Mouse (Mus musculus): ENCODE measurements around the gene Aqp3. TPM values are rescaled to one million over a fixed set of nuclear protein-coding genes. Genes with fewer than 3 reads are reported as not detected.

Gene Aqp3
- polyA plus RNA-seq, 1 experiment from 2014 or later = 4.4 TPM

GRCm38 (mm10) chr4:41056253-41056652 lies 41.7 kb downstream of the Aqp3 start:
- H3K36me3 ChIP-seq (ENCODE audit: control insufficient read depth, insufficient read depth, low read length) = no peaks in the 10 kb centered on the region
- H3K27me3 ChIP-seq (replicated peaks; ENCODE audit: control insufficient read depth, insufficient read depth, low read length) = no peaks in the 10 kb centered on the region
- 27% methylated on average over 1 of the region's 1 CpGs for WGBS
- no peak overlapping the region for H3K9ac ChIP-seq (ENCODE audit: low read depth, low read length)
- H3K27ac ChIP-seq (ENCODE audit: low read length) = no peak overlapping the region
- no peak overlapping the region for H3K4me3 ChIP-seq (ENCODE audit: low read length)
- H3K4me2 ChIP-seq (ENCODE audit: low read depth, low read length) = no peak overlapping the region
- peak; percentile 22; the same call in 1 of the 2 replicates for ATAC-seq
- H3K4me1 ChIP-seq (ENCODE audit: control insufficient read depth, insufficient read depth, low read length) = peaks cover 10% of the 10 kb centered on the region; the same call in 1 of the 2 replicates
- H3K9me3 ChIP-seq (ENCODE audit: control insufficient read depth, low read length) = no peaks in the 10 kb centered on the region

DNA sequence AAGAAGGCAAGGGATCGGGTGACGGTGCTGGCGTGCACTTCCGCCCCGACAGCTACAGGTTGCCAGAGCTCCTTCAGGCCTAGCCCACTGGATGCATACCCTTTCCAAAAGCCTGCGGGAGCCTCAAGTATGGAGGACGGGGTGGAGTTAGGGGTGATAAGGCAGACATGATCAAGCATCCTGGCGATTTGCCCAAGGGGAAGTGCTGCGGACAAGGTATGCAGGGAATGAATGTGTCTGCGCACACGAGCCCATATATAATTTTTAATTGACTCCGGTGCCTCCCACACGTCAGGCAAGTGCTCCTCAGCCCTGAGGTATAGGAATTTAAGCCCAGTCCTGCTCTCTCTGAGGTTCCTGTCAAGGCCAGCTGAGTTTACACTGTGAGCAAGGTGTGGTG lies 42.9 kb downstream of the Aqp3 start:
- 61% methylated on average over 13 of the region's 13 CpGs for WGBS
- H3K4me1 ChIP-seq (ENCODE audit: control insufficient read depth, insufficient read depth, low read length) = peaks cover 13% of the 10 kb centered on the region; the same call in 1 of the 2 replicates
- peak; percentile 47 for ATAC-seq
- H3K9me3 ChIP-seq (ENCODE audit: control insufficient read depth, low read length) = no peaks in the 10 kb centered on the region
- no peaks in the 10 kb centered on the region for H3K36me3 ChIP-seq (ENCODE audit: control insufficient read depth, insufficient read depth, low read length)
- H3K4me3 ChIP-seq (ENCODE audit: low read length) = no peak overlapping the region
- H3K27me3 ChIP-seq (replicated peaks; ENCODE audit: control insufficient read depth, insufficient read depth, low read length) = no peaks in the 10 kb centered on the region
- H3K9ac ChIP-seq (ENCODE audit: low read depth, low read length) = no peak overlapping the region
- peak overlapping the region; percentile 39 for H3K27ac ChIP-seq (ENCODE audit: low read length)
- peak overlapping the region; percentile 18; the same call in 1 of the 2 replicates for H3K4me2 ChIP-seq (ENCODE audit: low read depth, low read length)

DNA sequence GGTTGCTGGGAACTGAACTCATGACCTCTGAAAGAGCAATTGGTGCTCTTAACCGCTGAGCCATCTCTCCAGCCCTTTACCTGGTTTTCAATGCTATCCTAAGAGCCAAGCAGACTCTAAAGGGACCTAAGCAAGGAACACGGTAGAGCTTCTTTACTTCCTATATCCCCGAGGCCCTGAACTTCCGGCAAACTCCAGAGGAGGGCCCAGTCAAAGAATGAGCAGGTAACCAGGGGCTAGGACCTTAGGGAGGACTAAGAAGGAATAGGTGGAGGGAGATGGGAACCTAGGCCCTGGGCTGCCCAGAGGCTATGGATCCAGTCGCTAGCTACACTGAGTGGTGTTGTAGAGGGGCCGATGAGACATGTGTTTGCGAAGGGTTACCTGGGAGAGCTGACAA lies 46.2 kb downstream of the Aqp3 start:
- Histone ChIP-seq H3K27me3 (replicated peaks; ENCODE audit: control insufficient read depth, insufficient read depth, low read length) (no peaks in the 10 kb centered on the region), H3K27ac (ENCODE audit: low read length) (no peak overlapping the region), H3K36me3 (ENCODE audit: control insufficient read depth, insufficient read depth, low read length) (no peaks in the 10 kb centered on the region), H3K9me3 (ENCODE audit: control insufficient read depth, low read length) (no peaks in the 10 kb centered on the region), H3K4me1 (ENCODE audit: control insufficient read depth, insufficient read depth, low read length) (0 out of 2 replicates have a peak, but pooled peaks cover 9% of the 10 kb centered on the region), H3K4me2 (ENCODE audit: low read depth, low read length) (no peak overlapping the region), H3K4me3 (ENCODE audit: low read length) (no peak overlapping the region), H3K9ac (ENCODE audit: low read depth, low read length) (no peak overlapping the region)
- WGBS = 83% methylated on average over 7 of the region's 7 CpGs
- ATAC-seq = no peak

- H3K4me3 ChIP-seq (ENCODE audit: low read length) = no peak overlapping the region
- 0 out of 2 replicates have a peak, but pooled peaks cover 9% of the 10 kb centered on the region for H3K4me1 ChIP-seq (ENCODE audit: control insufficient read depth, insufficient read depth, low read length)
- H3K9me3 ChIP-seq (ENCODE audit: control insufficient read depth, low read length) = no peaks in the 10 kb centered on the region
- no peak overlapping the region for H3K9ac ChIP-seq (ENCODE audit: low read depth, low read length)
- H3K27me3 ChIP-seq (replicated peaks; ENCODE audit: control insufficient read depth, insufficient read depth, low read length) = no peaks in the 10 kb centered on the region
- 32% methylated on average over 16 of the region's 16 CpGs for WGBS
- peak; percentile 59; the same call in 1 of the 2 replicates for ATAC-seq
- no peak overlapping the region for H3K27ac ChIP-seq (ENCODE audit: low read length)
- H3K36me3 ChIP-seq (ENCODE audit: control insufficient read depth, insufficient read depth, low read length) = no peaks in the 10 kb centered on the region
- peak overlapping the region; percentile 40; the same call in 1 of the 2 replicates for H3K4me2 ChIP-seq (ENCODE audit: low read depth, low read length)
Measured at GRCm38 (mm10) chr4:41050726-41051675, 47.0 kb downstream of the Aqp3 start.

GRCm38 (mm10) chr4:41048926-41049325 lies 49.1 kb downstream of the Aqp3 start:
- Histone ChIP-seq H3K27me3 (replicated peaks; ENCODE audit: control insufficient read depth, insufficient read depth, low read length) (no peaks in the 10 kb centered on the region), H3K27ac (ENCODE audit: low read length) (no peak overlapping the region), H3K4me1 (ENCODE audit: control insufficient read depth, insufficient read depth, low read length) (peaks cover 12% of the 10 kb centered on the region), H3K4me3 (ENCODE audit: low read length) (no peak overlapping the region), H3K4me2 (ENCODE audit: low read depth, low read length) (no peak overlapping the region), H3K36me3 (ENCODE audit: control insufficient read depth, insufficient read depth, low read length) (no peaks in the 10 kb centered on the region), H3K9ac (ENCODE audit: low read depth, low read length) (no peak overlapping the region), H3K9me3 (ENCODE audit: control insufficient read depth, low read length) (no peaks in the 10 kb centered on the region)
- WGBS = 46% methylated on average over 2 of the region's 2 CpGs
- ATAC-seq = no peak

DNA sequence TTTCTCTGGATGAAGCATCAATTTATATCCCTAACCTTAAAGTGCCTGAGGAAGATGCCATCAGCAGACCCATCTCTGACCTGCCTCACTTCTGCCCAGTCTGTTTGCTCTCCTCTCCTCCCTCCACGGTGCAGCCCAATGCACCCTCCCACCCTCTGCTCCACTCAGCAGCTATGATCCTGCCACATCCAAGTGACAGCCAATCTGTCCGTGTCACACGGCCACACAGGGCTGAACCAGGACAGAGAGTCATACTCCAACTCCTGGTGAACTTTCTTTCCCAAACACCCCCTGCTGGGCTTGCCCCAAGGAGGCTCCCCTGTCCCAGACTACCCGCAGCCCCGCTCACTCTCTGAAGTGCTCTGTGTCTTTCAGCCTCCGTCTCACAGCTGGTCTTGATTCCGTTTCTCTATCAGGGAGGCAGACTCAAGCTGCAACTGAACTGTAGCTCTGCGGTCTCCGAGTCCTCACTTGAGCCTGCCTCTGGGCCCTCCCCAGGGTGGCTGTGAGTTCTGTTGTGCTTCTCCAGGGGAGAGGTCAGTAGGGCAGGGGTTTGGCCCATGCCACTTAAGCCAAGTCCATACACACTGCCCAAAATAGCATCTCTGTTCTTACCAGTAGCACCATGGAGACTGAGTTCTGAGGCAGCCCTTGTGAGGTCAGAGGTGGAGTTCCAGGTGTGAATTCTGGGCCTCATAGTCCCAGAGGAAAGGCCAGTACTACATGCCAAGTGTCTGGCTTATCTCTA lies 50.3 kb downstream of the Aqp3 start, which contains the start of gene Aqp7:
TSS of gene Aqp7 (minus strand) at position 616 of the 748 bp plus-strand sequence.
- no peaks in the 10 kb centered on the region for H3K9me3 ChIP-seq (ENCODE audit: control insufficient read depth, low read length)
- H3K27me3 ChIP-seq (replicated peaks; ENCODE audit: control insufficient read depth, insufficient read depth, low read length) = no peaks in the 10 kb centered on the region
- H3K4me3 ChIP-seq (ENCODE audit: low read length) = no peak within 1 kb of the TSS
- no peak within 1 kb of the TSS for H3K9ac ChIP-seq (ENCODE audit: low read depth, low read length)
- H3K4me2 ChIP-seq (ENCODE audit: low read depth, low read length) = no peak within 1 kb of the TSS
- H3K4me1 ChIP-seq (ENCODE audit: control insufficient read depth, insufficient read depth, low read length) = peaks cover 12% of the 10 kb centered on the region
- H3K27ac ChIP-seq (ENCODE audit: low read length) = no peak within 1 kb of the TSS
- H3K36me3 ChIP-seq (ENCODE audit: control insufficient read depth, insufficient read depth, low read length) = no peaks in the 10 kb centered on the region
- ATAC-seq = no peak
- WGBS = 43% methylated on average over 9 of the region's 9 CpGs

DNA sequence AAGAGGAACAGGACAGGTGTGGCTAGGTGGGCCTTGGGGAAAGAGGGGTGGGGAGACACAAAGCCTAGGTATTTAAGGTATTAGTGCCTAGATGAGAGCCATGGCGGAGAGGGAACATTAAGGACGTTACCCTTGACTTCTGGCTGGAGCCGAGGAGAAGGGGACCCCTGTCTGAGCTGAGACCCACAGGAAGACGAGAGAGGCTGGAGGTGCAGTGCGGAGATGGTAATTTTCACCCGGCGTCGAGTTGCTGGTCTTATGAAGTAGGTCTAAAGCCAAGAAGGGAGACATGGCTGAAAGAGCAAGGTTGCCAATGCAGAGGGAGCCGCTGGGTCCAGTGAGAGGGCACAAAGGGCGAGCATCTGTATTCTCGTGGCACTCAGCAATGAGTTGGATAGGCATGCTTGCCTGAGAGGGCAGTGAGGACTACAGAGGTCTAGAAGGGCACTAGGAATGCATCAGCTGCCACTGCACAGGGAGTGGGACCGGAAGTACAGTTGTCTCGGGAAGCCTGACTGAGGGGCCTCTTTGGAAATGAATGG lies 51.7 kb downstream of the Aqp3 start:
- Histone ChIP-seq H3K27me3 (replicated peaks; ENCODE audit: control insufficient read depth, insufficient read depth, low read length) (no peaks in the 10 kb centered on the region), H3K4me3 (ENCODE audit: low read length) (no peak overlapping the region), H3K9ac (ENCODE audit: low read depth, low read length) (no peak overlapping the region), H3K4me2 (ENCODE audit: low read depth, low read length) (no peak overlapping the region), H3K9me3 (ENCODE audit: control insufficient read depth, low read length) (no peaks in the 10 kb centered on the region), H3K36me3 (ENCODE audit: control insufficient read depth, insufficient read depth, low read length) (no peaks in the 10 kb centered on the region), H3K4me1 (ENCODE audit: control insufficient read depth, insufficient read depth, low read length) (peaks cover 12% of the 10 kb centered on the region), H3K27ac (ENCODE audit: low read length) (no peak overlapping the region)
- ATAC-seq = no peak
- WGBS = 84% methylated on average over 13 of the region's 13 CpGs

DNA sequence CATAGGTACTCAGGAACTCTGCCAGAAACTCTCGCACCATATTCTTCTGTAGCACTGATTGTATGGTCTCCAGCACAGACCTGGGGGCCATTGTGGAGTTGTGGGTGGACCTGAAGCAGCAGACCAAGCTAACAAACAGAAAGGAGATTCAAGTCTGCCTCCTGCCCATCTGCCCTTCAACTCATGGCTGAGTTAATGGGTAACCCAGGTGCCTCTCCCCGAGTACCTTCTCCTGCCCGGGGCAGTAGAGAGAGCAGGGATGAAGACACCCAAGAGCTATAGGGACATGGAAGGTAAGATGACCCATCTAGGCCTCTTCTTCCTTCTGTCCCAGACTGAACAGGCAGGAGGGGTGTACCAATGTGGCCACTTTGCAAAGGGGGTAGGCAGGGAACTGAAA lies 52.7 kb downstream of the Aqp3 start:
- ATAC-seq = peak; percentile 69
- peaks cover 9% of the 10 kb centered on the region for H3K4me1 ChIP-seq (ENCODE audit: control insufficient read depth, insufficient read depth, low read length)
- H3K36me3 ChIP-seq (ENCODE audit: control insufficient read depth, insufficient read depth, low read length) = no peaks in the 10 kb centered on the region
- no peak overlapping the region for H3K27ac ChIP-seq (ENCODE audit: low read length)
- no peak overlapping the region; the same call in 1 of the 2 replicates for H3K9ac ChIP-seq (ENCODE audit: low read depth, low read length)
- no peaks in the 10 kb centered on the region for H3K9me3 ChIP-seq (ENCODE audit: control insufficient read depth, low read length)
- 52% methylated on average over 3 of the region's 3 CpGs for WGBS
- H3K4me2 ChIP-seq (ENCODE audit: low read depth, low read length) = peak overlapping the region; percentile 19; the same call in 1 of the 2 replicates
- H3K4me3 ChIP-seq (ENCODE audit: low read length) = no peak overlapping the region
- H3K27me3 ChIP-seq (replicated peaks; ENCODE audit: control insufficient read depth, insufficient read depth, low read length) = no peaks in the 10 kb centered on the region

DNA sequence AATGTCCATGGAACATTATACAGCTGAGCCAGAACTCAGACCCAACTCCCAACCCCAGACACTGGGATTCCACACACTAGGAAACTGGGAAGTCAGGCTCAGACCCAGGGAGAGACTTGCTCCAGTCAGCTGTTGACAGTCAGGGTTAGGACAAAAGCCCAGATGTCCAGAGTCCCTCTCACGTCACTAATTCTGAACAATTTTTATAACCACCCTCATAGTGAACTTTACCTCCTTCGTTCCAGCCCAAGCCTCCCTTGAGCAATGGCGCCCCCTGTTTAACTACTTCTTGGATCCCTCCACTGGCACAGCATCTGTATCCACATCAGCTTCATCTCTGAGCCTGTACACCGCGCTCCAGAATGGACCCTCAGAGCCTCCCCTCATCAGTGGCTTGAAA lies 54.0 kb downstream of the Aqp3 start:
- 0 out of 2 replicates have a peak, but pooled peaks have one; percentile 24 for ATAC-seq
- peaks cover 9% of the 10 kb centered on the region for H3K4me1 ChIP-seq (ENCODE audit: control insufficient read depth, insufficient read depth, low read length)
- no peaks in the 10 kb centered on the region for H3K27me3 ChIP-seq (replicated peaks; ENCODE audit: control insufficient read depth, insufficient read depth, low read length)
- no peak overlapping the region for H3K27ac ChIP-seq (ENCODE audit: low read length)
- whole genome bisulfite sequencing = 79% methylated on average over 5 of the region's 5 CpGs
- no peaks in the 10 kb centered on the region for H3K36me3 ChIP-seq (ENCODE audit: control insufficient read depth, insufficient read depth, low read length)
- no peaks in the 10 kb centered on the region for H3K9me3 ChIP-seq (ENCODE audit: control insufficient read depth, low read length)
- H3K9ac ChIP-seq (ENCODE audit: low read depth, low read length) = no peak overlapping the region
- H3K4me3 ChIP-seq (ENCODE audit: low read length) = no peak overlapping the region
- H3K4me2 ChIP-seq (ENCODE audit: low read depth, low read length) = no peak overlapping the region
